Mouse (Mus musculus) spleen, adult 2 months (tissue): ENCODE results near the gene Dclk1.

Experiments
- CTCF ChIP-seq: fragments of 200-500 bp; IDR thresholded peaks from 2 replicates; pipeline ENCODE4 v1.5.1; 2011; ENCODE audit warnings: mild to moderate bottlenecking, inconsistent platforms; ENCODE audit not compliant: insufficient read depth, insufficient read length, insufficient replicate concordance; ENCODE audit errors: extremely low read depth
- POLR2A ChIP-seq: fragments of 200-500 bp; IDR thresholded peaks from 2 replicates; pipeline ENCODE4 v1.6.1; 2011; ENCODE audit warnings: low read depth, low read length, inconsistent platforms

DNA sequence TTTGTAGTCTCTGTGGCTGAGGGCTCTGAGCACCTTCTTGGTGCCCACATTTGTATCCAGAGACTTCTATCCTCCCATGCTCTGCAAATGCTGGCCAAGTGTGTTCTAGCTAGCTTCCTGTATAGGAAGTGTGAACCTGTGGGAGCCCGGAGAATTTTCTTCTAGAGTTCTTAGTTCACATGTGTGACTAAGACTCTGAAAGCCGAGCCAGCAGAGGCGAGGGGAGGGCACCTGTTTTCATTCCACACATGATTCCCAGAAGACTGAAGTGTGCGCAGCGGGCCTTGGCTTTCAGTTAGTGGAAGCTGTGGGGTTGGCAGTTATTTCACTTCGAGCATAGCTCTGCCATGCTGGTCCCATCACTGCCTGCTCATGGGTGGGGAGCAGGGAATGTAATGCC is 1.9 kb downstream of the Dclk1 start:
- TF ChIP-seq CTCF, result no peak
- TF ChIP-seq POLR2A, result no peak
